Mouse (Mus musculus): ENCODE measurements around the gene Hic2.

GRCm38 (mm10) chr16:17269872-17270271, 36.5 kb downstream of the Hic2 start:
- TF ChIP-seq CTCF (IDR thresholded peaks at IDR 0.05; ENCODE audit: low read depth) (no peak), EP300 (optimal IDR thresholded peaks at IDR 0.05) (no peak)
